Mouse (Mus musculus) bone marrow, adult 2 months (tissue): ENCODE measurements around the gene Pde3a. TPM values are rescaled to one million over a fixed set of nuclear protein-coding genes. Genes with fewer than 3 reads are reported as not detected.

Experiments
- H3K27ac ChIP-seq: fragments of 200-500 bp; 2 replicates; pipeline ENCODE4 v1.5.1; 2012; ENCODE audit warnings: low read depth, mild to moderate bottlenecking, control low read depth, inconsistent platforms, low read length; ENCODE audit not compliant: control insufficient read depth, poor library complexity, insufficient read depth
- H3K4me1 ChIP-seq: fragments of 200-500 bp; 2 replicates; pipeline ENCODE4 v1.6.1; 2011; ENCODE audit warnings: low read length; ENCODE audit not compliant: control insufficient read depth, insufficient read depth
- H3K4me3 ChIP-seq: fragments of 200-500 bp; replicated peaks from 2 replicates; pipeline ENCODE3; 2011; ENCODE audit warnings: mild to moderate bottlenecking, low read depth, low read length, control low read depth; ENCODE audit not compliant: control insufficient read depth
- CTCF ChIP-seq: fragments of 200-500 bp; IDR thresholded peaks from 2 replicates; pipeline ENCODE4 v1.5.1; 2011; ENCODE audit warnings: low read length, control low read depth; ENCODE audit not compliant: control insufficient read depth, insufficient read depth
- POLR2A ChIP-seq: fragments of 200-500 bp; IDR thresholded peaks from 2 replicates; pipeline ENCODE4 v1.6.1; 2011; ENCODE audit warnings: low read depth, mild to moderate bottlenecking, control low read depth, low read length, borderline replicate concordance; ENCODE audit not compliant: control insufficient read depth
- WGBS: fragments of 180-500 bp; shearing (Covaris S2); methylation state at CpG from one replicate; pipeline ENCODE4 v1.1.7; 2018; 5-methylcytosine and 5-hydroxymethylcytosine counted together
- polyA plus RNA-seq: library from polyadenylated mRNA; stranded (reverse); fragments of >200 nt; gene quantifications from 2 replicates; pipeline ENCODE4 v1.2.4, GENCODE M21; 2011; ENCODE audit warnings: low replicate concordance; ENCODE audit not compliant: missing spikeins, insufficient read depth, insufficient read length

The Pde3a gene
- polyA plus RNA-seq, 1 experiment, result 3.1 TPM

GRCm38 (mm10) chr6:141435160-141435559 lies 186.1 kb downstream of the Pde3a start:
- TF ChIP-seq POLR2A, result no peak
- no peak for TF ChIP-seq CTCF
- Histone ChIP-seq H3K4me1 (no peaks in the 10 kb centered on the region), H3K27ac (no peak overlapping the region), H3K4me3 (no peak overlapping the region)
- WGBS, result 86% methylated on average over 4 of the region's 4 CpGs

GRCm38 (mm10) chr6:141439965-141440364 lies 190.9 kb downstream of the Pde3a start:
- 57% methylated on average over 3 of the region's 3 CpGs for WGBS
- no peaks in the 10 kb centered on the region for H3K4me1 ChIP-seq
- no peak overlapping the region for H3K4me3 ChIP-seq
- no peak for TF ChIP-seq CTCF
- TF ChIP-seq POLR2A, result no peak
- H3K27ac ChIP-seq, result no peak overlapping the region

GRCm38 (mm10) chr6:141447547-141447946 lies 198.5 kb downstream of the Pde3a start:
- 14% methylated on average over 3 of the region's 3 CpGs for WGBS

GRCm38 (mm10) chr6:141448886-141449285 lies 199.8 kb downstream of the Pde3a start:
- no peak for TF ChIP-seq CTCF
- TF ChIP-seq POLR2A, result no peak
- 72% methylated on average over 8 of the region's 8 CpGs for WGBS

More at GRCm38 (mm10) chr6:141447547-141447946, 198.5 kb downstream of the Pde3a start:
- Histone ChIP-seq H3K4me3 (no peak overlapping the region), H3K4me1 (no peaks in the 10 kb centered on the region), H3K27ac (no peak overlapping the region)
- no peak for TF ChIP-seq POLR2A
- TF ChIP-seq CTCF, result no peak

GRCm38 (mm10) chr6:141455335-141455734 lies 206.3 kb downstream of the Pde3a start:
- no peak overlapping the region for H3K4me3 ChIP-seq
- 51% methylated on average over 5 of the region's 5 CpGs for WGBS
- TF ChIP-seq CTCF, result no peak
- no peaks in the 10 kb centered on the region for H3K4me1 ChIP-seq
- H3K27ac ChIP-seq, result no peak overlapping the region

More at GRCm38 (mm10) chr6:141448886-141449285, 199.8 kb downstream of the Pde3a start:
- Histone ChIP-seq H3K4me1 (no peaks in the 10 kb centered on the region), H3K27ac (no peak overlapping the region), H3K4me3 (no peak overlapping the region)

GRCm38 (mm10) chr6:141456591-141456990 lies 207.5 kb downstream of the Pde3a start:
- H3K4me3 ChIP-seq, result no peak overlapping the region
- H3K27ac ChIP-seq, result no peak overlapping the region
- 75% methylated on average over 3 of the region's 3 CpGs for WGBS
- H3K4me1 ChIP-seq, result no peaks in the 10 kb centered on the region
- no peak for TF ChIP-seq POLR2A
- no peak for TF ChIP-seq CTCF

- TF ChIP-seq POLR2A, result no peak
- no peak for TF ChIP-seq CTCF
- Histone ChIP-seq H3K27ac (no peak overlapping the region), H3K4me3 (no peak overlapping the region), H3K4me1 (no peaks in the 10 kb centered on the region)
- WGBS, result 76% methylated on average over 2 of the region's 2 CpGs
Measured at GRCm38 (mm10) chr6:141470251-141470650, 221.2 kb downstream of the Pde3a start.

- WGBS, result 63% methylated on average over 2 of the region's 2 CpGs
- Histone ChIP-seq H3K4me3 (no peak overlapping the region), H3K4me1 (no peaks in the 10 kb centered on the region), H3K27ac (no peak overlapping the region)
- no peak for TF ChIP-seq CTCF
- TF ChIP-seq POLR2A, result no peak
Measured at GRCm38 (mm10) chr6:141474223-141474622, 225.2 kb downstream of the Pde3a start.

- H3K4me1 ChIP-seq, result no peaks in the 10 kb centered on the region
- H3K4me3 ChIP-seq, result no peak overlapping the region
- WGBS, result 14% methylated on average over 3 of the region's 3 CpGs
- TF ChIP-seq POLR2A, result no peak
- no peak for TF ChIP-seq CTCF
- H3K27ac ChIP-seq, result no peak overlapping the region
Measured at GRCm38 (mm10) chr6:141474696-141475095, 225.6 kb downstream of the Pde3a start.
